ENCODE assay signal across 12 mouse cellular contexts in the genomic region with DNA sequence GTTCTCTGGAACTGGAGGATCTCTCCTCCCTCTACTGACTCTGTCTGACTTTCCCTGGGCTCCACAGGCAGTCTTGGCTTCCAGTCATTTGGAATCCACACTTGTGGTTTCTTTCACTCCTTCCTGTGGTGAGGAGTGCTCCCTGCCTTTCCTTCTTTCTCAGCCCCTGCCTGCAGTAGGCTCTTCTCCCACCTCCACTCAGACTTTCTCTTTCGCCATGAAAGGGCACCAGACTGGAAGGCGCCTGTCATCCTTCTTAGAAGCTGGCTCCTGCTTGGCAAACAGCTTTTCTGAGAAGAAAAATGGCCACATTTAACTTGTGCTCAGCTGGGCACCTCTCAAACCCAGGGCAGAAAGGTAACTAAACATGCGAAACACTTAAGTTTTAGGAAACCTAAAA.
DNase-seq lines count a peak whose midpoint lies in the region; ATAC-seq and TF ChIP-seq lines count a peak whose summit lies in the region.
"Had no signal": no experiment of that assay in that cellular context is flagged by ENCODE, and none has a peak within 500 bp of the region (broad histone marks: within the 10 kb centered on the region; RNA-seq: fewer than 3 reads in every experiment).

No protein-coding gene starts in this region.

- no peaks in the 10 kb centered on the region for H3K27me3 ChIP-seq in neural tube, embryonic 11.5 days (ENCODE audit: control insufficient read depth, insufficient read depth, low read length)
- no peaks in the 10 kb centered on the region for H3K27me3 ChIP-seq in hindbrain, postnatal 0 days (ENCODE audit: insufficient read depth, low read length)
- H3K27me3 ChIP-seq in neural tube, embryonic 15.5 days (replicated peaks): no peaks in the 10 kb centered on the region
- H3K27me3 ChIP-seq in intestine, postnatal 0 days (replicated peaks; ENCODE audit: control insufficient read depth, insufficient read depth, low read length): no peaks in the 10 kb centered on the region
- H3K27me3 ChIP-seq: embryonic facial prominence, embryonic 15.5 days; stomach, embryonic 15.5 days had no signal

- 55% methylated on average over 3 of the region's 3 CpGs for WGBS in neural tube, embryonic 11.5 days
- WGBS in hindbrain, postnatal 0 days: 37% methylated on average over 3 of the region's 3 CpGs
- 49% methylated on average over 3 of the region's 3 CpGs for whole genome bisulfite sequencing in neural tube, embryonic 15.5 days
- 94% methylated on average over 3 of the region's 3 CpGs for WGBS in intestine, postnatal 0 days

- peaks cover 6% of the 10 kb centered on the region; the same call in 1 of the 2 replicates for H3K4me1 ChIP-seq in neural tube, embryonic 11.5 days (ENCODE audit: control insufficient read depth, insufficient read depth, low read length)
- H3K4me1 ChIP-seq in embryonic fibroblast, embryonic 13.5 days (ENCODE audit: control insufficient read depth, insufficient read depth, low read length): peaks cover 9% of the 10 kb centered on the region
- no peaks in the 10 kb centered on the region for H3K4me1 ChIP-seq in hindbrain, postnatal 0 days (ENCODE audit: insufficient read depth, low read length)
- peaks cover 8% of the 10 kb centered on the region for H3K4me1 ChIP-seq in neural tube, embryonic 15.5 days
- H3K4me1 ChIP-seq in intestine, postnatal 0 days (replicated peaks; ENCODE audit: control insufficient read depth, insufficient read depth, low read length): no peaks in the 10 kb centered on the region
- H3K4me1 ChIP-seq: embryonic facial prominence, embryonic 15.5 days; stomach, embryonic 15.5 days had no signal

- H3K9ac ChIP-seq in neural tube, embryonic 11.5 days (ENCODE audit: low read length): no peak overlapping the region
- H3K9ac ChIP-seq in hindbrain, postnatal 0 days (replicated peaks; ENCODE audit: low read length): no peak overlapping the region
- no peak overlapping the region for H3K9ac ChIP-seq in neural tube, embryonic 15.5 days (replicated peaks)
- H3K9ac ChIP-seq in intestine, postnatal 0 days (ENCODE audit: low read depth, low read length): no peak overlapping the region; the same call in 1 of the 2 replicates
- H3K9ac ChIP-seq: embryonic facial prominence, embryonic 15.5 days; stomach, embryonic 15.5 days had no signal

- no peak for ATAC-seq in neural tube, embryonic 11.5 days (ENCODE audit: insufficient read depth, low FRiP score, low TSS enrichment)
- ATAC-seq in hindbrain, postnatal 0 days: peak; percentile 57
- no peak; the same call in 1 of the 2 replicates for ATAC-seq in neural tube, embryonic 15.5 days (ENCODE audit: low FRiP score)
- no peak for ATAC-seq in erythroid progenitor cell, adult 5-6 weeks (replicated peaks; ENCODE audit: low FRiP score, poor library complexity, severe bottlenecking)
- no peak for ATAC-seq in intestine, postnatal 0 days
- ATAC-seq: intestine, embryonic 16.5 days had no signal

- no peaks in the 10 kb centered on the region for H3K9me3 ChIP-seq in neural tube, embryonic 11.5 days (ENCODE audit: control insufficient read depth, low read length)
- H3K9me3 ChIP-seq in hindbrain, postnatal 0 days (ENCODE audit: low read length): no peaks in the 10 kb centered on the region
- no peaks in the 10 kb centered on the region for H3K9me3 ChIP-seq in neural tube, embryonic 15.5 days (replicated peaks)
- H3K9me3 ChIP-seq in intestine, postnatal 0 days (ENCODE audit: control insufficient read depth): no peaks in the 10 kb centered on the region
- H3K9me3 ChIP-seq: embryonic facial prominence, embryonic 15.5 days; stomach, embryonic 15.5 days had no signal

- H3K36me3 ChIP-seq in neural tube, embryonic 11.5 days (ENCODE audit: control insufficient read depth, insufficient read depth, low read length): no peaks in the 10 kb centered on the region
- H3K36me3 ChIP-seq in hindbrain, postnatal 0 days (ENCODE audit: insufficient read depth, low read length): peaks cover 9% of the 10 kb centered on the region; the same call in 1 of the 2 replicates
- peaks cover 4% of the 10 kb centered on the region; the same call in 1 of the 2 replicates for H3K36me3 ChIP-seq in neural tube, embryonic 15.5 days
- H3K36me3 ChIP-seq in intestine, postnatal 0 days (ENCODE audit: control insufficient read depth, insufficient read depth): no peaks in the 10 kb centered on the region
- H3K36me3 ChIP-seq: embryonic facial prominence, embryonic 15.5 days; stomach, embryonic 15.5 days had no signal

- DNase-seq in neural tube, embryonic 11.5 days (ENCODE audit: low spot score): no peak
- DNase-seq in neural tube, embryonic 10.5 days (ENCODE audit: extremely low spot score, low spot score): no peak
- peak; percentile 35 for DNase-seq in hindbrain, postnatal 0 days (ENCODE audit: low spot score)
- no peak for DNase-seq in urinary bladder, postnatal 10 days (ENCODE audit: low spot score)

- no peak overlapping the region for H3K4me3 ChIP-seq in neural tube, embryonic 11.5 days (ENCODE audit: low read depth, low read length)
- H3K4me3 ChIP-seq in embryonic fibroblast, embryonic 13.5 days (ENCODE audit: insufficient read depth, low read length): no peak overlapping the region
- H3K4me3 ChIP-seq in hindbrain, postnatal 0 days (ENCODE audit: low read length): no peak overlapping the region
- H3K4me3 ChIP-seq in neural tube, embryonic 15.5 days (replicated peaks): no peak overlapping the region
- no peak overlapping the region for H3K4me3 ChIP-seq in intestine, postnatal 0 days (ENCODE audit: low read depth, low read length)
- H3K4me3 ChIP-seq: embryonic facial prominence, embryonic 15.5 days; stomach, embryonic 15.5 days had no signal

- no peak overlapping the region for H3K4me2 ChIP-seq in neural tube, embryonic 11.5 days (ENCODE audit: low read depth)
- H3K4me2 ChIP-seq in hindbrain, postnatal 0 days (ENCODE audit: low read depth, low read length): no peak overlapping the region
- no peak overlapping the region for H3K4me2 ChIP-seq in neural tube, embryonic 15.5 days
- H3K4me2 ChIP-seq in intestine, postnatal 0 days (replicated peaks; ENCODE audit: low read depth): no peak overlapping the region
- H3K4me2 ChIP-seq: embryonic facial prominence, embryonic 15.5 days; stomach, embryonic 15.5 days had no signal

- TF ChIP-seq CTCF in embryonic fibroblast, embryonic 13.5 days (IDR thresholded peaks at IDR 0.05; ENCODE audit: borderline replicate concordance, insufficient read depth, low read length): no peak
- TF ChIP-seq CTCF in hindbrain, postnatal 0 days (IDR thresholded peaks at IDR 0.05; ENCODE audit: low read depth): no peak
- no peak for TF ChIP-seq CTCF in intestine, postnatal 0 days (IDR thresholded peaks at IDR 0.05; ENCODE audit: low read depth)

- H3K27ac ChIP-seq in neural tube, embryonic 11.5 days (ENCODE audit: low read depth, low read length): 0 out of 2 replicates have a peak overlapping the region, but pooled peaks have one; percentile 34
- peak overlapping the region; percentile 86 for H3K27ac ChIP-seq in embryonic fibroblast, embryonic 13.5 days (ENCODE audit: insufficient read depth, low read length)
- H3K27ac ChIP-seq in hindbrain, postnatal 0 days: peak overlapping the region; percentile 42; the same call in 1 of the 2 replicates
- 0 out of 2 replicates have a peak overlapping the region, but pooled peaks have one; percentile 3 for H3K27ac ChIP-seq in neural tube, embryonic 15.5 days (replicated peaks)
- H3K27ac ChIP-seq in intestine, postnatal 0 days (ENCODE audit: low read depth, low read length): no peak overlapping the region
- H3K27ac ChIP-seq: embryonic facial prominence, embryonic 15.5 days; macrophage; stomach, embryonic 15.5 days had no signal

- no peak for TF ChIP-seq POLR2A in embryonic fibroblast, embryonic 13.5 days (IDR thresholded peaks at IDR 0.05; ENCODE audit: low read depth, low read length)
